8 mouse cellular contexts compared by ENCODE assay signal in genomic region chr9:21167140-21168097, GRCm38 (mm10). TPM values are rescaled to one million over a fixed set of nuclear protein-coding genes. Genes with fewer than 3 reads are reported as not detected.
DNase-seq lines count a peak whose midpoint lies in the region; ATAC-seq lines count a peak whose summit lies in the region.

No protein-coding gene starts in this region.

- peaks cover 54% of the 10 kb centered on the region for H3K4me1 ChIP-seq in heart, embryonic 15.5 days (replicated peaks)
- H3K4me1 ChIP-seq in midbrain, embryonic 11.5 days (ENCODE audit: control insufficient read depth, insufficient read depth, low read length) = peaks cover 17% of the 10 kb centered on the region

- 50% methylated on average over 10 of the region's 10 CpGs for WGBS in heart, embryonic 15.5 days
- WGBS in midbrain, embryonic 11.5 days = 68% methylated on average over 10 of the region's 10 CpGs

- no peaks in the 10 kb centered on the region for H3K9me3 ChIP-seq in heart, embryonic 15.5 days (replicated peaks)
- H3K9me3 ChIP-seq in midbrain, embryonic 11.5 days (ENCODE audit: control insufficient read depth, low read length) = no peaks in the 10 kb centered on the region

- H3K36me3 ChIP-seq in heart, embryonic 15.5 days = no peaks in the 10 kb centered on the region
- no peaks in the 10 kb centered on the region for H3K36me3 ChIP-seq in midbrain, embryonic 11.5 days (ENCODE audit: control insufficient read depth, insufficient read depth, low read length)

- peak overlapping the region; percentile 97 for H3K4me2 ChIP-seq in heart, embryonic 15.5 days
- H3K4me2 ChIP-seq in midbrain, embryonic 11.5 days = peak overlapping the region; percentile 33; the same call in 1 of the 2 replicates

- peak; percentile 82 for DNase-seq in 3T3-L1 (ENCODE audit: low read depth, low spot score)
- peak; percentile 78 for DNase-seq in NIH3T3 (ENCODE audit: low read depth)
- DNase-seq in kidney, postnatal 4 days = peak; percentile 52 to 72
- no peak for DNase-seq in midbrain, embryonic 11.5 days (ENCODE audit: low spot score, missing footprints)
- DNase-seq in cerebellum, postnatal 14 days = no peak
- no peak for DNase-seq in yolk sac, embryonic 10.5 days (ENCODE audit: low spot score)
- DNase-seq in layer of hippocampus, adult 11-12 months (ENCODE audit: low spot score) = no peak

- H3K27me3 ChIP-seq in heart, embryonic 15.5 days = peaks cover 41% of the 10 kb centered on the region
- H3K27me3 ChIP-seq in midbrain, embryonic 11.5 days (ENCODE audit: control insufficient read depth, insufficient read depth, low read length) = peaks cover 48% of the 10 kb centered on the region

- H3K9ac ChIP-seq in heart, embryonic 15.5 days = peak overlapping the region; percentile 20
- H3K9ac ChIP-seq in midbrain, embryonic 11.5 days (ENCODE audit: low read length) = no peak overlapping the region

- H3K4me3 ChIP-seq in heart, embryonic 15.5 days = peak overlapping the region; percentile 45
- H3K4me3 ChIP-seq in midbrain, embryonic 11.5 days (ENCODE audit: low read depth, low read length) = no peak overlapping the region

- peak overlapping the region; percentile 91 for H3K27ac ChIP-seq in heart, embryonic 15.5 days
- no peak overlapping the region for H3K27ac ChIP-seq in midbrain, embryonic 11.5 days (ENCODE audit: low read depth, low read length)

- ATAC-seq in heart, embryonic 15.5 days (replicated peaks; ENCODE audit: insufficient number of reproducible peaks, insufficient read depth, low FRiP score, low read depth) = no peak
- no peak for ATAC-seq in midbrain, embryonic 11.5 days (ENCODE audit: low FRiP score)

RNA-seq across cellular contexts. Expression of gene Pde4a, which starts 1.9 kb away (rescaled TPM):
- polyA plus RNA-seq in heart, embryonic 15.5 days (2015; fragmentation: Nextera tagmentation; extraction: Ambion mirVana) = 13.0 and 13.5 TPM in 2 replicates
- 5.0 and 6.5 TPM in 2 replicates for polyA plus RNA-seq in midbrain, embryonic 11.5 days (2014; fragmentation: Nextera tagmentation; extraction: Ambion mirVana)

RNA-seq across cellular contexts. Expression of gene Cdc37, which starts 17.6 kb away (rescaled TPM):
- polyA plus RNA-seq in heart, embryonic 15.5 days (2015; fragmentation: Nextera tagmentation; extraction: Ambion mirVana) = 203 and 229 TPM in 2 replicates
- 297 and 318 TPM in 2 replicates for polyA plus RNA-seq in midbrain, embryonic 11.5 days (2014; fragmentation: Nextera tagmentation; extraction: Ambion mirVana)

RNA-seq across cellular contexts. Expression of gene Tyk2, which starts 36.4 kb away (rescaled TPM):
- polyA plus RNA-seq in heart, embryonic 15.5 days (2015; fragmentation: Nextera tagmentation; extraction: Ambion mirVana) = 12.2 and 16.6 TPM in 2 replicates
- polyA plus RNA-seq in midbrain, embryonic 11.5 days (2014; fragmentation: Nextera tagmentation; extraction: Ambion mirVana) = 6.1 and 7.1 TPM in 2 replicates

Comparison
In these comparisons a context has a peak if more than half of its experiments do, and no peak if none do; other contexts are left out.
1. DNase-seq: peak in 3T3-L1 (single experiment), NIH3T3 (single experiment) and kidney, postnatal 4 days (2 of 2); none in midbrain, embryonic 11.5 days (single experiment), cerebellum, postnatal 14 days (0 of 2), yolk sac, embryonic 10.5 days (single experiment) and layer of hippocampus, adult 11-12 months (single experiment).